10 mouse cellular contexts compared by ENCODE assay signal in the genomic region with DNA sequence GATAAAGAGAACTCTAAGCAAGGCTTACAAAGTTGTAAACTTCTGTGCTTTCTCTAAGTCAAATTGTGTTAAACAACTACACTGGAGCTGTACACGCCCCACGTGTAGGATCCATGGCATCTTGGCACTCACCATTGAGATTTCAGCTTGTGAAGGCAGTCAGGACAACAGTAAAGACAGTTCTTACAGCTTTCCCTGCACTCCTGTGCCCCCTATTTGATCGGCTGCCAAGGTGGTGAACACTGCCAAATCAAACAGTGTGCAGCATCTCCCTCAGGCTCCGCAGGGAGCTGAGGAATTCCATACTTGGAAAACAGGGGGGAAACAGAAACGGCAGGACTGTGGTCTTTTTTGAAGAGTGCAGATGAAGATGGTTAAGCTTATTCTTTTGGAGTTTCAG.
DNase-seq lines count a peak whose midpoint lies in the region; ATAC-seq and TF ChIP-seq lines count a peak whose summit lies in the region.
"Had no signal": no experiment of that assay in that cellular context is flagged by ENCODE, and none has a peak within 500 bp of the region (broad histone marks: within the 10 kb centered on the region; RNA-seq: fewer than 3 reads in every experiment).

No protein-coding gene starts in this region.

- no peaks in the 10 kb centered on the region for H3K9me3 ChIP-seq in heart, embryonic 15.5 days (replicated peaks)
- H3K9me3 ChIP-seq: embryonic facial prominence, embryonic 12.5 days had no signal

- WGBS in heart, embryonic 15.5 days: 20% methylated on average over 5 of the region's 5 CpGs
- 22% methylated on average over 5 of the region's 5 CpGs for WGBS in heart, adult 2 months

- no peaks in the 10 kb centered on the region for H3K27me3 ChIP-seq in heart, embryonic 15.5 days
- no peaks in the 10 kb centered on the region for H3K27me3 ChIP-seq in heart, adult 2 months (ENCODE audit: control insufficient read depth, insufficient read depth, low read length)

- no peaks in the 10 kb centered on the region for H3K79me2 ChIP-seq in heart, adult 2 months (replicated peaks; ENCODE audit: control insufficient read depth, insufficient read depth, low read length)

- H3K4me3 ChIP-seq in heart, embryonic 15.5 days: no peak overlapping the region
- H3K4me3 ChIP-seq in heart, adult 2 months: no peak overlapping the region
- H3K4me3 ChIP-seq: embryonic facial prominence, embryonic 12.5 days had no signal

- 0 out of 2 replicates have a peak, but pooled peaks have one; percentile 47 for ATAC-seq in heart, embryonic 15.5 days (replicated peaks; ENCODE audit: insufficient number of reproducible peaks, insufficient read depth, low FRiP score, low read depth)

- TF ChIP-seq EP300 in heart, adult 2 months (IDR thresholded peaks at IDR 0.05; ENCODE audit: insufficient read depth, low read depth, low read length): no peak

- H3K36me3 ChIP-seq in heart, embryonic 15.5 days: no peaks in the 10 kb centered on the region
- H3K36me3 ChIP-seq in heart, adult 2 months (ENCODE audit: control insufficient read depth, insufficient read depth, low read length): no peaks in the 10 kb centered on the region
- H3K36me3 ChIP-seq: embryonic facial prominence, embryonic 12.5 days had no signal

- intact Hi-C loops in heart, adult 2 months (cut with DNase I): no loop called here
- intact Hi-C loops in left cerebral cortex, postnatal 4 days (cut with DNase I): no loop called here
- intact Hi-C loops in left cerebral cortex, postnatal 36 days (cut with DNase I): no loop called here

- H3K9ac ChIP-seq in heart, embryonic 15.5 days: no peak overlapping the region
- H3K9ac ChIP-seq in heart, adult 2 months (ENCODE audit: low read depth, low read length): no peak overlapping the region
- H3K9ac ChIP-seq: embryonic facial prominence, embryonic 12.5 days had no signal

- no peak for TF ChIP-seq POLR2A in heart, adult 2 months (IDR thresholded peaks at IDR 0.05; ENCODE audit: insufficient read depth, low read depth, low read length)

- no peak overlapping the region for H3K4me2 ChIP-seq in heart, embryonic 15.5 days
- H3K4me2 ChIP-seq: embryonic facial prominence, embryonic 12.5 days had no signal

- no peak for TF ChIP-seq CTCF in heart, adult 2 months (IDR thresholded peaks at IDR 0.05)

- peaks cover 9% of the 10 kb centered on the region for H3K4me1 ChIP-seq in heart, embryonic 15.5 days (replicated peaks)
- H3K4me1 ChIP-seq in heart, adult 2 months (ENCODE audit: control insufficient read depth, insufficient read depth, low read length): no peaks in the 10 kb centered on the region

- H3K27ac ChIP-seq in heart, embryonic 15.5 days: no peak overlapping the region
- no peak overlapping the region for H3K27ac ChIP-seq in heart, adult 2 months
- H3K27ac ChIP-seq: embryonic facial prominence, embryonic 12.5 days had no signal

- no peak for DNase-seq in heart, adult 2 months
- DNase-seq in left cerebral cortex, postnatal 4 days: peak; percentile 78
- no peak for DNase-seq in left cerebral cortex, postnatal 36 days (ENCODE audit: low spot score in 2 of 2)
- DNase-seq in Muller cell, postnatal 12 days (ENCODE audit: inconsistent ontology term): peak; percentile 67
- peak; percentile 61 to 64 for DNase-seq in adrenal gland, postnatal 36 days
- no peak for DNase-seq in gastrocnemius, adult 8-10 months (ENCODE audit: low spot score in 2 of 2)
- no peak for DNase-seq in left cerebral cortex, adult 18-20 months (ENCODE audit: low spot score in 2 of 2)
- DNase-seq: thymus, postnatal 4 days had no signal

Comparison
In these comparisons a context has a peak if more than half of its experiments do, and no peak if none do; other contexts are left out.
1. DNase-seq: peak in left cerebral cortex, postnatal 4 days (single experiment), Muller cell, postnatal 12 days (single experiment) and adrenal gland, postnatal 36 days (2 of 2); none in heart, adult 2 months (0 of 2), left cerebral cortex, postnatal 36 days (0 of 2), gastrocnemius, adult 8-10 months (0 of 2) and left cerebral cortex, adult 18-20 months (0 of 2).